Mouse (Mus musculus): ENCODE results near the gene Eef1a1. TPM values are rescaled to one million over a fixed set of nuclear protein-coding genes. Genes with fewer than 3 reads are reported as not detected.

Gene Eef1a1
- 4,158 TPM for polyA plus RNA-seq (2015; fragmentation: Illumina TruSeq; extraction: RNeasy Lipid Tissue Mini Kit (QIAGEN cat#74804); ENCODE audit: low read depth, low replicate concordance)

DNA sequence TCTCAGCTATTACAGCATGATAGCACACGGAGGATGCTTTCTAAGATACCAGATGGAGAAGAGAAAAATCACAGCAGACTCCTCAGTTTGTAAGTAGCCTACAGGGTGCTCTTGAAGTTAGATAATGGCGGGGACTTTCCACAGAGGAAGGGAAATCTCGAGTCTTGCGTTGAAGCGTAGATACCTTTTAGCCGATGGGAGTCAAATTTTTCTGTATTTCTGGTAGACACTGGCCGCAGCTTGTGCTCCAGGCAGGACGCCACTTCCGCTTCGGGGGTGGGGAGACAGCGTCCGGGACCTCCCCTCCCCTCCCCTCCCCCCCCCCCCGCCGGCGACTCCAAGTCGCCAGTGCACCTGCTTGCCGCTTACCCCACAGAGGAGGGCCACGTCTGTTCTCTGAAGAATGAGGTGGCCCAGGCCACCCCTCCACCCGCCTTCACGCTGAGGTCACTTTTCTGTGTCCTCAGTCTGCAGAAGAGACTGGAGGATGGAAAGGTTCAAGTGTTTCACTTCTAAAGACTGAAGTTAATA is at the start of gene Eef1a1:
Eef1a1 (minus strand) TSS at position 262 of the 531 bp plus-strand sequence.

DNA sequence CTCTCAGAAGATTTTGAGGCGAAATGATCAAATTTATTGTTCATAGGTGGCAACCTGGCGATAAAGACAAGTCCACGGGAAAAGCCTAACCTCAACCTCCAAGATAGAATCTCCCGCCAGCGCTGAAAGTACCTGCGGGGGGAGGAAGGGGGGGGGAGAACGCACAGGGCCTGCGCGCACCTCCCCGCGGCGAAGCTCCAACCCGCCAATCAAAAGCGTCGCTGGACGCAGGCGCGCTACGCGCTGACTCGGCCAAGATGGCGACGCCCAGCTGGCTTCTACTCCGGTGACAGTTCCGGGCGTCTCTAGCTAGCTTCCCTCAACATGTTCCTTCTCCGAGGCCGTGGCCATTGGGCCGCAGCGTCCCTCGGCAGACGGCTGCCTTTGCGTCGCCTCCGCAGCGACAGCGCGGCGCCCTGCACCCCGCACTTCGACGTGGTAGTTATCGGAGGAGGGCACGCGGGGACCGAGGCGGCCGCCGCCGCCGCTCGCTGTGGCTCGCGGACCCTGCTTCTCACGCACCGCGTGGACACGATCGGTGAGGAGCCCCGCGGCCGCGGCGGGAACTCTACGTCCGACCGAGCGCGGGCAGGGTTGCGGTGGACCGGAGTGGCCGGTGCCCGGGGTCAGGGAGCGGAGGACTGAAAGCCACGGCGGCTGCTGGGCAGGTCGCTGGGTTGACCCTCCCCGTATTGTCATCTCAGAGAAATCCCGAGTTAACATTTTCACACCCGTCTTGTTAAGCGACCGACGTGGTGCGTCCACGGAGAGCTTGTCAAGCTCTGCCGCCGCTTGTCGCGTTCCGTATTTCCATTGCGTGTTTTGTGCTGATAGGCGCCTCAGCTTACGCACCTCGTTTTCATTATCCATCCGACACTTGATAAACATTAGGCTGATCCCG is 40.7 kb downstream of the Eef1a1 start, which contains the start of the genes Mto1 and Gm17324:
Mto1 (plus strand) TSS at position 236 of the 901 bp plus-strand sequence.
Gm17324 (minus strand) TSS at position 814 of the 901 bp plus-strand sequence.

DNA sequence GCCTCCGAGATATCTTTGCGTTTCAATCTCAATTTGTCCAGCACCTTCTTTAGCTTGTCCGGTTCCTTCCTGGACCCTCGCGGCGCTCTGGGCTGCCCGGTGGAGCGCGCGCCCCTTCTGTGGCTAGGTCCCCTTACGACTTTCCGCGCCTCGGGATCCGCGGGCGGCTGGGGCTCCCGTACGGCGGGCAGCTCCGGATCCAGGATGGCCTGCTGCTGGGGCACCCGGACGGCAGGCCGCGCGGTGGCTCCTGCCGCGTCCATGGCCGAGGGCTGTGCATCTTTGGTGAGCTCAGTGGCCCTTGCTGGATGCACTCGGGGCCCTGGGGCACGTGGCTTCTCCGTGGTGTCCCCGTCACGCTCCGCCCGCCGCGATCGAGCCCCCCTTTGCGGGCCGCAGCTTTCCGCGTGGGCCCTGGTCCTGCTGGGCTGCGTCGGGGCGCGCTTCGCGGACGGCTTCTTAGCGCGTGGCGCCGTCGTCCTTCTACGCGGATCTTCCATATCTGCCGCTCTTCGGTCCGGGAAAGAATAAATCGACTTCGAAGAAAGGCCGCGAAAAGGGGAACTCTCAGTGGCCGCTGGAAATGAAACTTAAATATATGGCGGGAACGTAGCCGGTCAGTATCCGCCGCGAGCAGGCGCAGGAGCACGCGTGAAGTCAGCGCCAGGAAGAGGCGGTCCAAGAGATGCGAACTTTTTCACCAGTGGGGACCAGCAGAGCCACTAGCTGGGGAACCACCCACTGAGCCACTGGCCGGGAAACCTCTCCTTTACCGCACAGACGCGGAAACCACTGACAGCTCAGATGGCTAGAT is 46.2 kb downstream of the Eef1a1 start, which contains the start of gene Cgas:
Cgas (minus strand) TSS at position 659 of the 814 bp plus-strand sequence.

Other genes starting within 250 kb of the Eef1a1 start
- gene Gm3776, start 232.0 kb downstream of the Eef1a1 start, polyA plus RNA-seq (2015; fragmentation: Illumina TruSeq; extraction: RNeasy Lipid Tissue Mini Kit (QIAGEN cat#74804); ENCODE audit: low read depth, low replicate concordance) = not detected
- not detected for gene Gm10639, start 199.2 kb downstream of the Eef1a1 start, polyA plus RNA-seq (2015; fragmentation: Illumina TruSeq; extraction: RNeasy Lipid Tissue Mini Kit (QIAGEN cat#74804); ENCODE audit: low read depth, low replicate concordance)
- gene Omt2a, start 174.4 kb downstream of the Eef1a1 start, polyA plus RNA-seq (2015; fragmentation: Illumina TruSeq; extraction: RNeasy Lipid Tissue Mini Kit (QIAGEN cat#74804); ENCODE audit: low read depth, low replicate concordance) = not detected
- gene Omt2b, start 161.6 kb downstream of the Eef1a1 start, polyA plus RNA-seq (2015; fragmentation: Illumina TruSeq; extraction: RNeasy Lipid Tissue Mini Kit (QIAGEN cat#74804); ENCODE audit: low read depth, low replicate concordance) = not detected
- gene Gsta2, start 133.4 kb downstream of the Eef1a1 start, polyA plus RNA-seq (2015; fragmentation: Illumina TruSeq; extraction: RNeasy Lipid Tissue Mini Kit (QIAGEN cat#74804); ENCODE audit: low read depth, low replicate concordance) = 0.58 TPM
- not detected for gene Dppa5a, start 121.0 kb downstream of the Eef1a1 start, polyA plus RNA-seq (2015; fragmentation: Illumina TruSeq; extraction: RNeasy Lipid Tissue Mini Kit (QIAGEN cat#74804); ENCODE audit: low read depth, low replicate concordance)
- not detected for gene Ooep, start 110.4 kb downstream of the Eef1a1 start, polyA plus RNA-seq (2015; fragmentation: Illumina TruSeq; extraction: RNeasy Lipid Tissue Mini Kit (QIAGEN cat#74804); ENCODE audit: low read depth, low replicate concordance)
- gene Ddx43, start 93.4 kb downstream of the Eef1a1 start, polyA plus RNA-seq (2015; fragmentation: Illumina TruSeq; extraction: RNeasy Lipid Tissue Mini Kit (QIAGEN cat#74804); ENCODE audit: low read depth, low replicate concordance) = 0.33 TPM
- gene Cgas, start 45.9 kb downstream of the Eef1a1 start, polyA plus RNA-seq (2015; fragmentation: Illumina TruSeq; extraction: RNeasy Lipid Tissue Mini Kit (QIAGEN cat#74804); ENCODE audit: low read depth, low replicate concordance) = 0.58 TPM
- 23.0 TPM for gene Mto1, start 40.9 kb downstream of the Eef1a1 start, polyA plus RNA-seq (2015; fragmentation: Illumina TruSeq; extraction: RNeasy Lipid Tissue Mini Kit (QIAGEN cat#74804); ENCODE audit: low read depth, low replicate concordance)
- gene Gm17324, start 40.4 kb downstream of the Eef1a1 start, polyA plus RNA-seq (2015; fragmentation: Illumina TruSeq; extraction: RNeasy Lipid Tissue Mini Kit (QIAGEN cat#74804); ENCODE audit: low read depth, low replicate concordance) = not detected
- 17.8 TPM for gene Slc17a5, start 98.9 kb upstream of the Eef1a1 start, polyA plus RNA-seq (2015; fragmentation: Illumina TruSeq; extraction: RNeasy Lipid Tissue Mini Kit (QIAGEN cat#74804); ENCODE audit: low read depth, low replicate concordance)
- 1.1 TPM for gene Cd109, start 126.4 kb upstream of the Eef1a1 start, polyA plus RNA-seq (2015; fragmentation: Illumina TruSeq; extraction: RNeasy Lipid Tissue Mini Kit (QIAGEN cat#74804); ENCODE audit: low read depth, low replicate concordance)